In the genomic region with DNA sequence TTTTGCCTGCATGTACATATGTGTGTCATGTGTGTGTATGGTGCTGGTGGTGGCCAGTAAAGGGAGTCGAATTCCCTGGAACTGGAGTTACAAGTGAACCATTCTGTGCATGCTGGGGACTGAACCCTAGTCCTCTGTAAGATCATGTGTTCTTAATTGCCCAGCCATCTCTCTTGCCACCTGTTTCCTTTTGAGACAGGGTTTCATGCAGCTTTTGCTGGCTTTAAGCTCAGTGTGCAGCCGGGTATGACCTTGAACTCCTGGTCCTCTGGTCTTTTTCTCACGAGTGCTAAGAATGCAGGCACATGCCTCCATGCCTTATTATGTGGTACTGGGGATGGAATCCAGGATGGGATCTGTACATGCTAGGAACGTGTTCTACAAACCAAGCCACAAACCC, we compare ENCODE assay signal across 23 mouse cellular contexts. TPM values are rescaled to one million over a fixed set of nuclear protein-coding genes. Genes with fewer than 3 reads are reported as not detected.
A peak's percentile ranks its signal among the peaks of the same experiment; 100 is the strongest.
DNase-seq lines count a peak whose midpoint lies in the region; ATAC-seq lines count a peak whose summit lies in the region.
"Had no signal": no experiment of that assay in that cellular context is flagged by ENCODE, and none has a peak within 500 bp of the region (broad histone marks: within the 10 kb centered on the region; RNA-seq: fewer than 3 reads in every experiment).

No protein-coding gene starts in this region.

- DNase-seq in midbrain, embryonic 11.5 days (ENCODE audit: low spot score, missing footprints), result peak; percentile 73
- DNase-seq in 416B (ENCODE audit: low read depth) (peak; percentile 74), A20 (ENCODE audit: low read depth, low spot score) (peak; percentile 17)
- DNase-seq in forebrain, embryonic 14.5 days (ENCODE audit: low spot score), result no peak
- no peak for DNase-seq in cerebellum, adult 9-11 months
- DNase-seq: adrenal gland, adult 2 months; adrenal gland, adult 8-10 months; adrenal gland, postnatal 10 days; adrenal gland, postnatal 14 days; adrenal gland, postnatal 25 days; adrenal gland, postnatal 36 days; B cell, adult 2 months; cerebellum, adult 11 months; cerebellum, adult 11-12 months; cerebellum, adult 18-20 months; cerebellum, adult 2 months; cerebellum, adult 8-10 months had no signal

- no peak overlapping the region for H3K9ac ChIP-seq in midbrain, embryonic 11.5 days (ENCODE audit: low read length)
- H3K9ac ChIP-seq in midbrain, embryonic 15.5 days, result no peak overlapping the region
- H3K9ac ChIP-seq in forebrain, embryonic 14.5 days (ENCODE audit: low read length), result no peak overlapping the region

- 77% methylated on average over 4 of the region's 4 CpGs for WGBS in midbrain, embryonic 11.5 days
- WGBS in midbrain, embryonic 15.5 days, result 74% methylated on average over 4 of the region's 4 CpGs
- WGBS in forebrain, embryonic 14.5 days, result 77% methylated on average over 4 of the region's 4 CpGs

- no peak overlapping the region for H3K4me3 ChIP-seq in midbrain, embryonic 11.5 days (ENCODE audit: low read depth, low read length)
- H3K4me3 ChIP-seq in midbrain, embryonic 15.5 days, result no peak overlapping the region
- no peak overlapping the region for H3K4me3 ChIP-seq in forebrain, embryonic 14.5 days (ENCODE audit: low read depth, low read length)

- no peaks in the 10 kb centered on the region for H3K36me3 ChIP-seq in midbrain, embryonic 11.5 days (ENCODE audit: control insufficient read depth, insufficient read depth, low read length)
- H3K36me3 ChIP-seq in midbrain, embryonic 15.5 days (replicated peaks), result no peaks in the 10 kb centered on the region
- no peaks in the 10 kb centered on the region for H3K36me3 ChIP-seq in forebrain, embryonic 14.5 days (ENCODE audit: control insufficient read depth, insufficient read depth, low read length)
- H3K36me3 ChIP-seq: G1E had no signal

- no peak overlapping the region for H3K4me2 ChIP-seq in midbrain, embryonic 11.5 days
- no peak overlapping the region for H3K4me2 ChIP-seq in midbrain, embryonic 15.5 days
- H3K4me2 ChIP-seq in forebrain, embryonic 14.5 days (ENCODE audit: low read length), result no peak overlapping the region

- no peak overlapping the region for H3K27ac ChIP-seq in midbrain, embryonic 11.5 days (ENCODE audit: low read depth, low read length)
- no peak overlapping the region for H3K27ac ChIP-seq in midbrain, embryonic 15.5 days
- H3K27ac ChIP-seq in forebrain, embryonic 14.5 days (ENCODE audit: low read depth, low read length), result no peak overlapping the region

- no peak for ATAC-seq in midbrain, embryonic 11.5 days (ENCODE audit: low FRiP score)
- no peak for ATAC-seq in midbrain, embryonic 15.5 days (replicated peaks)
- no peak for ATAC-seq in forebrain, embryonic 14.5 days
- ATAC-seq: activated CD4-positive, CD25-positive, alpha-beta regulatory T cell, adult 4 months; CD4-positive, CD25-positive, alpha-beta regulatory T cell, adult 4 months; Patski had no signal

- H3K9me3 ChIP-seq in midbrain, embryonic 11.5 days (ENCODE audit: control insufficient read depth, low read length), result no peaks in the 10 kb centered on the region
- H3K9me3 ChIP-seq in midbrain, embryonic 15.5 days, result no peaks in the 10 kb centered on the region
- H3K9me3 ChIP-seq in forebrain, embryonic 14.5 days (replicated peaks; ENCODE audit: control insufficient read depth, low read length), result no peaks in the 10 kb centered on the region
- H3K9me3 ChIP-seq: G1E had no signal

- no peaks in the 10 kb centered on the region for H3K27me3 ChIP-seq in midbrain, embryonic 11.5 days (ENCODE audit: control insufficient read depth, insufficient read depth, low read length)
- H3K27me3 ChIP-seq in midbrain, embryonic 15.5 days (replicated peaks), result no peaks in the 10 kb centered on the region
- H3K27me3 ChIP-seq in forebrain, embryonic 14.5 days (replicated peaks; ENCODE audit: control insufficient read depth, insufficient read depth, low read length), result no peaks in the 10 kb centered on the region
- H3K27me3 ChIP-seq: Patski had no signal

- no peaks in the 10 kb centered on the region for H3K4me1 ChIP-seq in midbrain, embryonic 11.5 days (ENCODE audit: control insufficient read depth, insufficient read depth, low read length)
- no peaks in the 10 kb centered on the region for H3K4me1 ChIP-seq in midbrain, embryonic 15.5 days
- H3K4me1 ChIP-seq in forebrain, embryonic 14.5 days (ENCODE audit: control insufficient read depth, insufficient read depth, low read length), result no peaks in the 10 kb centered on the region

RNA-seq across cellular contexts. Expression of gene Eln, which starts 13.9 kb away (rescaled TPM):
- polyA plus RNA-seq in midbrain, embryonic 11.5 days (2014; fragmentation: Nextera tagmentation; extraction: Ambion mirVana), result 1.1 and 2.0 TPM in 2 replicates
- polyA plus RNA-seq in midbrain, embryonic 15.5 days (2015; fragmentation: Nextera tagmentation; extraction: Ambion mirVana), result 8.7 and 9.3 TPM in 2 replicates
- polyA plus RNA-seq in forebrain, embryonic 14.5 days (2014; fragmentation: Nextera tagmentation; extraction: Ambion mirVana), result 4.1 and 6.0 TPM in 2 replicates
- polyA plus RNA-seq: C2C12; CD4-positive, CD25-positive, alpha-beta regulatory T cell, adult 4 months; G1E; Patski had no signal

RNA-seq across cellular contexts. Expression of gene Limk1, which starts 44.8 kb away (rescaled TPM):
- 8.4 and 9.1 TPM in 2 replicates for polyA plus RNA-seq in midbrain, embryonic 11.5 days (2014; fragmentation: Nextera tagmentation; extraction: Ambion mirVana)
- polyA plus RNA-seq in midbrain, embryonic 15.5 days (2015; fragmentation: Nextera tagmentation; extraction: Ambion mirVana), result 21.6 and 25.1 TPM in 2 replicates
- polyA plus RNA-seq in forebrain, embryonic 14.5 days (2014; fragmentation: Nextera tagmentation; extraction: Ambion mirVana), result 14.0 and 16.4 TPM in 2 replicates

Comparison
In these comparisons a context has a peak if more than half of its experiments do, and no peak if none do; other contexts are left out.
1. DNase-seq: peak in midbrain, embryonic 11.5 days (single experiment), 416B (single experiment) and A20 (single experiment); none in forebrain, embryonic 14.5 days (single experiment) and cerebellum, adult 9-11 months (single experiment).